Mouse (Mus musculus): ENCODE data around the gene BC107364.
"Not testable (repeated sequence)": the region's sequence is repeated elsewhere in the genome, so short reads cannot be mapped to it uniquely, and the experiment has no call there.

BC107364 gene

GRCm38 (mm10) chr3:96485361-96485760 is 33.3 kb upstream of the BC107364 start:
- DNase-seq, result no peak

GRCm38 (mm10) chr3:96484921-96485320 is 32.8 kb upstream of the BC107364 start:
- no peak for DNase-seq

DNA sequence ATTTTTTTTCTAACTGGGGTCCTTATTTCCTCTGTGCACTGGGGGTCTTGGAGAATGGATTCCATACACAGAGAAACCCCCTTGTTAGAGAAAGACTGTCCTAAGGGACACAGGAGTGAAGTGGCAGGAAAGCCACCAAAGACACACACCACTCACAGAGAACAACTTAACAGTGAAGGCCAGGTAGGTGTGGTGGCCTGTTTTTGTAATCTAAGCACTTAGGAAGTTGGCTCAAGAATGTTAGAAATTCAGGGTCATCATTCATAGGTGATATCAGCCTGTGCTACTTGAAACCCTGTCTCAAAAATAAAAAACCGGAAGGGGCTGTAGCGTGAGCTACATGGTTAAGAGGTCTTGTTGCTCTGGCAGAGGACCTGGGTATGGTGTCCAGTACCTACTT is 31.8 kb upstream of the BC107364 start:
- DNase-seq, result no peak

- DNase-seq, result not testable (repeated sequence)
These were observed 30.9 kb upstream of the BC107364 start for GRCm38 (mm10) chr3:96483044-96483443.

GRCm38 (mm10) chr3:96482451-96482850 is 30.3 kb upstream of the BC107364 start:
- no peak for DNase-seq

- DNase-seq, result no peak
These were observed 29.8 kb upstream of the BC107364 start for GRCm38 (mm10) chr3:96481856-96482255.

- DNase-seq, result no peak
These were observed 28.7 kb upstream of the BC107364 start for GRCm38 (mm10) chr3:96480684-96481270.

GRCm38 (mm10) chr3:96479249-96479648 is 27.1 kb upstream of the BC107364 start:
- no peak for DNase-seq

DNA sequence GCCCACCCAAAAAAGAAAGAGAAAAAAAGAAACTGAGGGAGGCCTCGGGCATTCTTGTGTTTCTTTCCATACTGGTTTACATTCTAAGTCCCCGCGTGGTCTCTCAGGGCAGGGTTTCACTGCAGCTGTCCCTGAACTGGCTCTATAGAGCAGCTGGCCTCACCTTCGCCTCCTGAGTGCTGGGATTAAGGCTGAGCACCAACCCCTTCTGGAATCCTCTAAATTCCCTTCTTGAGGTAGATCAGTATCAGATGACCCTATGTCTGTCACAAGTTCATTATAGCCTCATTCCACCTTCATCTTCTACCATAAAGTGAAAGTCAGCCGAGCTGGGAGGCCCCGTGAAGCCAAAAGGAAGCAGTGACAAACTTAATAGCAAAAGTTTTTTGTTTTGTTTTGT is 25.5 kb upstream of the BC107364 start:
- DNase-seq, result no peak

DNA sequence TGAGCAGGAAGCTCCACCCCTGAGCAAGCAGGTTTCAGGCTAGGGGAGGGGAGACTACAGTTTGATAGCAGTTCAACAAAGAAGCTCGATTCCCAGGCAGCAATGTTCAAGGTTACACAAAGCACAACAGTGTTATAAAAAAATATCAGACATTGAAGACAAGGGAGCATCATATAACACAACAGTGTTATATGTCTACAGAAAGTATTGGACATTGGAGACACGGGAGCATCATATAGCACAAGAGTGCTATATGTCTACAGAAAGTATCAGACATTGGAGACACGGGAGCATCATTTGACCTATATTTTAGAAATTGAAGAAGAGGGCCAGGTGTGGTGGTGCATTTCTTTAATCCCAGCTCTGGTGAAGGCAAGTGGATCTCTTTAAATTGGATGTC is 25.0 kb upstream of the BC107364 start:
- no peak for DNase-seq

GRCm38 (mm10) chr3:96474909-96475655 is 23.0 kb upstream of the BC107364 start:
- no peak for DNase-seq

DNA sequence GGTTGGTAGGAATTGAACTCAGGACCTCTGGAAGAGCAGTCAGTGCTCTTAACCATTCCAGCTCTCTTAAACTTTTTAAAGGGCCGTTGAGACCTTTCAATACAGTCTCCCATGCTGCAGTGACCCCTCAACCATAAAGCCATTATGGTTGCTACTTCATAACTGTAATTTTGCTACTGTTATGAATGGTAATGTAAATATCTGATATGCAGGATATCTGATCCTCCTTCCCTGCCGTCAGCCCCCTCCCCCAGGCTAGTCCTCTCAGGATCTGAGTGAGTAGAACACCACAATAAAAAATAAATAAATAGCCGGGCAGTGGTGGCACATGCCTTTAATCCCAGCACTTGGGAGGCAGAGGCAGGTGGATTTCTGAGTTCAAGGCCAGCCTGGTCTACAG is 21.4 kb upstream of the BC107364 start:
- not testable (repeated sequence) for DNase-seq

DNA sequence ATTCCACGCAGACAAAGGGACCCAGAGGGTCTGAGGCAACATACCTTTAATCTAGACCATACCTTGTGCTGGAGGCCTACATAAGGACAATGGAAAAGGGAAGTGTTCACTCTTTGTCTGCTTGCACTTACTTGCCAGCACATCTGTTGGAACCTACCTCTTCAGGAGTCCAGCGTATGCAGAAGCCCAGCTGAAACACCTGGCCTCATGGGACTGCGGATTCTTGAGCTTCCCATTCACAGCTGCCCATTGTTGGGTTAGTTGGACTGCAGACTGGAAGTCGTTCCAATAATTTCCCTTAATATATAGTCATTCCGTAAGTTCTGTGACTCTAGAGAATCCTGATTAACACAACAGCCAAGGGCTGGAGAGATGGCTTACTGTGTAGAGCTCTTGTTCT is 20.0 kb upstream of the BC107364 start:
- DNase-seq, result no peak

GRCm38 (mm10) chr3:96469626-96470025 is 17.5 kb upstream of the BC107364 start:
- no peak for DNase-seq

- not testable (repeated sequence) for DNase-seq
These were observed 16.2 kb upstream of the BC107364 start for GRCm38 (mm10) chr3:96468335-96468734.

GRCm38 (mm10) chr3:96467641-96468040 is 15.5 kb upstream of the BC107364 start:
- no peak for DNase-seq

DNA sequence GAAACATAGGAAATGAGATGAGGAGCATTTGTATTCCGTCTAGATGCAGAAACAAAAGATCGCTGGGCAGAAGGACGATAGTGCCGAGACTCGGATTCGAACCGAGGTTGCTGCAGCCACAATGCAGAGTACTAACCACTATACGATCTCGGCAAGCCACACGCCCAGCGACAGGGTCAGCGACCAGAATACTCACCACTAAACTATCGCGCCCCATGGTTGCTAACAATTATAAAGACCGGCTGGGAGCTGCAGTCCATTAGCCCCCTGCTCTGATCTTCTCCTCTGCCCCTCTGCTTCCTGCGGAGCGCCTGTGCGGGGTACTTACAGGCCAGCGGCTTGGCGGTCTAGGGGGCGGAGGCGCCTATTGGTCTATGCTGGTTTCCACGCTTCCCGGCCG is 11.8 kb upstream of the BC107364 start:
- no peak for DNase-seq

DNA sequence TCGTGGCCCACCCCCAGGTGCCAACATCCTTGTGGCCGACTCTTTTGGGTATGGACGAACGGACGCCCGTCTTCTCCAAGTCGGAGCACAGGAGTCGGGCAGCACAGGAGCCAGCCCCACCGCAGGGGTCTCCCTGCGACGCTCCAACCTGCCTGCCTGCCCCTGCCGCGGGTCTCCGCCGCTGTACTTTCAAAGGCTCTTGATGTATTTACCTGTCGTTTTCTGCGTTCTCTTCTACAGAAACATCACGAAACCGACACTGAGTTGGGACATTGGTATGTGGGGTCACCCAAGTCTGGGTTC is 8.4 kb upstream of the BC107364 start:
- DNase-seq, result not testable (repeated sequence)

GRCm38 (mm10) chr3:96459757-96460567 is 7.9 kb upstream of the BC107364 start:
- not testable (repeated sequence) for DNase-seq

GRCm38 (mm10) chr3:96458886-96459439 is 6.9 kb upstream of the BC107364 start:
- not testable (repeated sequence) for DNase-seq

DNA sequence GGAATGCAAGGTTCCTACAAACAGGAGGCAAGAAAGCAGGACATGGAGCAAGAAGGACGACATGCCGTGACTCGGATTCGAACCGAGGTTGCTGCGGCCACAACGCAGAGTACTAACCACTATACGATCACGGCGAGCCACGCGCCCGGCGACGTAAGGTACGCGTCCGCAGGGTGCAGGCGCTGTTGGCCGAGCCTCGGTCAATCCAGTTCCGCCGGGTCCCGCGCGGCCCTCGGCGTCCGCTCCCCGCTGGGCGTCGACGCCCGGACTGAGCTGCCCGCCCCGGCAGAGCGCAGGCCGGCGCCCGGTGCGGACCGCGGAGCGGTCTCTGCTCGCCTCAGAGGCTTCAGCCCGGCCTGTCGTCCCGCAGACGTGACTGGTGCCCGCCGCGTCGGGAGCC is 5.9 kb upstream of the BC107364 start:
- DNase-seq, result not testable (repeated sequence)

- DNase-seq, result not testable (repeated sequence)
These were observed 847 bp downstream of the BC107364 start for GRCm38 (mm10) chr3:96451181-96451737.

DNA sequence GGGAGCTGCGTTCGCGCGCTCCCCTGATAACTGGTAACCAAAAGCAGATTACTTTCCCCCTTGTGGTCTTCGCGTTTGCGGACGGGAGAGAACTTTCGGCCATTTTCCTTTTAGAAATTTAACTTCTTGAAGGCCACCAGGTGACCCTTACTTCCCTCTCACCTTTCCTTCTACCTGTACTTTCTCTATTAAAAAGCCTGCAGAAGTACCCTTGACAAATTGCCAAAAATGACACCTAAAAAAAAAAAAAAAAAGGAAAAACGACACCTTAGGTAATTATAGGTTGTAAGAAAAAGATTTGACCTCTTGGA is 1.6 kb downstream of the BC107364 start:
- not testable (repeated sequence) for DNase-seq

All from lung, adult 18-20 months (tissue).